Mouse (Mus musculus) lung, postnatal 0 days (tissue): Measurements from ENCODE around the gene Rpl3.

Experiments
- CTCF ChIP-seq: IDR thresholded peaks from 2 replicates; pipeline ENCODE4 v1.5.1; 2016; ENCODE audit warnings: antibody characterized with exemption, mild to moderate bottlenecking
- EP300 ChIP-seq: IDR thresholded peaks from 2 replicates; pipeline ENCODE4 v1.6.1; 2016; ENCODE audit warnings: antibody characterized with exemption, mild to moderate bottlenecking, control low read depth

DNA sequence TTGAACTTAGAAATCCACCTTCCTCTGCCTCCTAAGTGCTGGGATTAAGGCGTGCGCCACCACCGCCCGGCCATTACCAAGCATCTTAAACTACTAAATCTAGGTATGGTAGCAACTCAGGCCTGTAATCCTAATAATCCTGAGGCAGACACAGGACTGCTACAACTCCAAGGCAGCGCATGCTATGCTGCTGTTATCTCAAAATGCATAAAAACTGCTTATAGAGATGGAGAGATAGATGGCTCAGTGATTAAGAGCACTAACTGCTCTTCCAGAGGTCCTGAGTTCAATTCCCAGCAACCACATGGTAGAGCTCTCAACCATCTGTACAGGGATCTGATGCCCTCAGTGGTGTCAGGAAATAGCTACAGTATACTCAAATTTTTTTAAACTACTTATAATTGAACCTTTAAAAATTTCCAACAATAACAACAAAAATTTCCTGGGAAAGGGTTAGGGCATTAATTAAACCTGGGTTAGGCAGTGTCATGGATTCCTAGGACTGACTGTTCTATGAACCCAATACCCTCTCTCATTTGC lies 12.5 kb downstream of the Rpl3 start:
- no peak for TF ChIP-seq CTCF
- no peak for TF ChIP-seq EP300
